Mouse (Mus musculus) neural tube, embryonic 13.5 days (tissue): ENCODE data around the gene Ezh1. TPM values are rescaled to one million over a fixed set of nuclear protein-coding genes. Genes with fewer than 3 reads are reported as not detected.
A peak's percentile ranks its signal among the peaks of the same experiment; 100 is the strongest.

Source experiments
- ATAC-seq: fragments of 200-750 bp; cut with Nextera tagmentation; 2 replicates; pipeline ENCODE4 v1.8.0; 2017; ENCODE audit warnings: low read depth, mild to moderate bottlenecking, moderate TSS enrichment, moderate library complexity
- H3K27ac ChIP-seq: fragments of 300-500 bp; sonication (generic); replicated peaks from 2 replicates; pipeline ENCODE4 v1.5.1; 2015; ENCODE audit warnings: moderate library complexity, mild to moderate bottlenecking, inconsistent platforms
- H3K27me3 ChIP-seq: fragments of 300-500 bp; sonication (generic); 2 replicates; pipeline ENCODE4 v1.6.1; 2015; ENCODE audit warnings: mild to moderate bottlenecking, inconsistent platforms
- H3K36me3 ChIP-seq: fragments of 300-500 bp; sonication (generic); 2 replicates; pipeline ENCODE4 v1.6.1; 2015; ENCODE audit warnings: mild to moderate bottlenecking, inconsistent platforms
- H3K4me1 ChIP-seq: fragments of 300-500 bp; sonication (generic); replicated peaks from 2 replicates; pipeline ENCODE4 v1.6.1; 2015; ENCODE audit warnings: inconsistent platforms
- H3K4me2 ChIP-seq: fragments of 300-500 bp; sonication (generic); 2 replicates; pipeline ENCODE4 v1.6.1; 2015; ENCODE audit warnings: inconsistent platforms, mild to moderate bottlenecking, moderate library complexity
- H3K4me3 ChIP-seq: fragments of 300-500 bp; sonication (generic); 2 replicates; pipeline ENCODE4 v1.5.1; 2015; ENCODE audit warnings: mild to moderate bottlenecking, inconsistent platforms
- H3K9ac ChIP-seq: fragments of 300-500 bp; sonication (generic); 2 replicates; pipeline ENCODE4 v1.6.1; 2015; ENCODE audit warnings: moderate library complexity, mild to moderate bottlenecking, inconsistent platforms
- H3K9me3 ChIP-seq: fragments of 300-500 bp; sonication (generic); 2 replicates; pipeline ENCODE4 v1.6.1; 2016; ENCODE audit warnings: inconsistent platforms
- WGBS: fragments of 180-500 bp; shearing (Covaris S2); methylation state at CpG from one replicate; pipeline ENCODE4 v1.1.7; 2015; 5-methylcytosine and 5-hydroxymethylcytosine counted together
- polyA plus RNA-seq: library from polyadenylated mRNA; unstranded; fragments of >200 nt; fragmentation: Nextera tagmentation; extraction: Ambion mirVana; gene quantifications from 2 replicates; pipeline ENCODE4 v1.2.1, GENCODE M21; 2015

Gene Ezh1
- polyA plus RNA-seq, 1 experiment from 2014 or later: 15.4 TPM

GRCm38 (mm10) chr11:101175636-101176116, 50.6 kb downstream of the Ezh1 start:
- Histone ChIP-seq H3K9ac (peak overlapping the region; percentile 76), H3K4me3 (peak overlapping the region; percentile 39), H3K4me2 (peak overlapping the region; percentile 66), H3K4me1 (peaks cover 71% of the 10 kb centered on the region), H3K27ac (peak overlapping the region; percentile 75; the same call in 1 of the 2 replicates), H3K9me3 (no peaks in the 10 kb centered on the region), H3K27me3 (peaks cover 57% of the 10 kb centered on the region), H3K36me3 (no peaks in the 10 kb centered on the region)
- WGBS: 8% methylated on average over 11 of the region's 11 CpGs
- ATAC-seq: no peak

- peak within 1 kb of the TSS; percentile 75 for H3K27ac ChIP-seq
- peak within 1 kb of the TSS; percentile 66 for H3K4me2 ChIP-seq
- H3K27me3 ChIP-seq: peaks cover 58% of the 10 kb centered on the region
- peak within 1 kb of the TSS; percentile 39 for H3K4me3 ChIP-seq
- no peaks in the 10 kb centered on the region for H3K9me3 ChIP-seq
- peaks cover 77% of the 10 kb centered on the region for H3K4me1 ChIP-seq
- peak within 1 kb of the TSS; percentile 76 for H3K9ac ChIP-seq
- WGBS: 21% methylated on average over 14 of the region's 14 CpGs
- H3K36me3 ChIP-seq: no peaks in the 10 kb centered on the region
- ATAC-seq: no peak
Observed at GRCm38 (mm10) chr11:101174851-101175628, 51.2 kb downstream of the Ezh1 start, which contains the start of gene Ccr10. Gene Ccr10 (minus strand): TSS chr11:101175443.

- H3K4me3 ChIP-seq: peak overlapping the region; percentile 39
- H3K4me2 ChIP-seq: peak overlapping the region; percentile 66
- H3K36me3 ChIP-seq: no peaks in the 10 kb centered on the region
- H3K27me3 ChIP-seq: peaks cover 60% of the 10 kb centered on the region
- ATAC-seq: no peak
- 20% methylated on average over 9 of the region's 9 CpGs for WGBS
- peak overlapping the region; percentile 75 for H3K27ac ChIP-seq
- peak overlapping the region; percentile 67 for H3K9ac ChIP-seq
- peaks cover 84% of the 10 kb centered on the region for H3K4me1 ChIP-seq
- H3K9me3 ChIP-seq: no peaks in the 10 kb centered on the region
Observed at GRCm38 (mm10) chr11:101174389-101174745, 51.9 kb downstream of the Ezh1 start.

GRCm38 (mm10) chr11:101173631-101174388, 52.5 kb downstream of the Ezh1 start:
- Histone ChIP-seq H3K27me3 (peaks cover 60% of the 10 kb centered on the region), H3K4me3 (peak overlapping the region; percentile 39), H3K36me3 (no peaks in the 10 kb centered on the region), H3K27ac (peak overlapping the region; percentile 75), H3K4me1 (peaks cover 89% of the 10 kb centered on the region), H3K4me2 (peak overlapping the region; percentile 66), H3K9me3 (no peaks in the 10 kb centered on the region), H3K9ac (peak overlapping the region; percentile 67)
- ATAC-seq: peak; percentile 40
- under 1% methylated on average over 61 of the region's 61 CpGs for WGBS

- Histone ChIP-seq H3K4me2 (peak overlapping the region; percentile 66), H3K9me3 (no peaks in the 10 kb centered on the region), H3K4me3 (no peak overlapping the region), H3K9ac (0 out of 2 replicates have a peak overlapping the region, but pooled peaks have one; percentile 67), H3K27ac (no peak overlapping the region), H3K4me1 (peaks cover 92% of the 10 kb centered on the region), H3K27me3 (peaks cover 60% of the 10 kb centered on the region), H3K36me3 (no peaks in the 10 kb centered on the region)
- no peak for ATAC-seq
- WGBS: 5% methylated on average over 11 of the region's 11 CpGs
Observed at GRCm38 (mm10) chr11:101173112-101173511, 53.2 kb downstream of the Ezh1 start.

- H3K36me3 ChIP-seq: peaks cover 6% of the 10 kb centered on the region
- peak overlapping the region; percentile 53 for H3K4me3 ChIP-seq
- H3K9me3 ChIP-seq: no peaks in the 10 kb centered on the region
- H3K27ac ChIP-seq: peak overlapping the region; percentile 90
- ATAC-seq: no peak
- 15% methylated on average over 5 of the region's 5 CpGs for WGBS
- H3K9ac ChIP-seq: peak overlapping the region; percentile 73
- peaks cover 92% of the 10 kb centered on the region for H3K4me1 ChIP-seq
- H3K27me3 ChIP-seq: peaks cover 60% of the 10 kb centered on the region
- peak overlapping the region; percentile 87 for H3K4me2 ChIP-seq
Observed at GRCm38 (mm10) chr11:101172434-101172815, 53.8 kb downstream of the Ezh1 start.

- Histone ChIP-seq H3K4me3 (peak overlapping the region; percentile 53), H3K4me2 (peak overlapping the region; percentile 87), H3K27me3 (peaks cover 60% of the 10 kb centered on the region), H3K9me3 (no peaks in the 10 kb centered on the region), H3K4me1 (peaks cover 86% of the 10 kb centered on the region), H3K27ac (peak overlapping the region; percentile 90), H3K9ac (peak overlapping the region; percentile 73), H3K36me3 (peaks cover 11% of the 10 kb centered on the region)
- WGBS: under 1% methylated on average over 31 of the region's 31 CpGs
- ATAC-seq: peak; percentile 73
Observed at GRCm38 (mm10) chr11:101171721-101172433, 54.4 kb downstream of the Ezh1 start.

GRCm38 (mm10) chr11:101170811-101171610, 55.3 kb downstream of the Ezh1 start, which contains the start of gene Plekhh3:
Gene Plekhh3 (minus strand): TSS chr11:101171351.
- peaks cover 20% of the 10 kb centered on the region for H3K36me3 ChIP-seq
- peak; percentile 97 for ATAC-seq
- under 1% methylated on average over 48 of the region's 50 CpGs for WGBS
- H3K4me2 ChIP-seq: peak within 1 kb of the TSS; percentile 87
- peak within 1 kb of the TSS; percentile 90 for H3K27ac ChIP-seq
- H3K9ac ChIP-seq: peak within 1 kb of the TSS; percentile 78
- peak within 1 kb of the TSS; percentile 63 for H3K4me3 ChIP-seq
- H3K4me1 ChIP-seq: peaks cover 78% of the 10 kb centered on the region
- no peaks in the 10 kb centered on the region for H3K9me3 ChIP-seq
- H3K27me3 ChIP-seq: peaks cover 63% of the 10 kb centered on the region

- Histone ChIP-seq H3K36me3 (peaks cover 24% of the 10 kb centered on the region), H3K27ac (peak within 1 kb of the TSS; percentile 79), H3K4me1 (peaks cover 73% of the 10 kb centered on the region), H3K4me3 (peak within 1 kb of the TSS; percentile 63), H3K9me3 (no peaks in the 10 kb centered on the region), H3K27me3 (peaks cover 65% of the 10 kb centered on the region), H3K9ac (peak within 1 kb of the TSS; percentile 78), H3K4me2 (peak within 1 kb of the TSS; percentile 76)
- no peak for ATAC-seq
- WGBS: 2% methylated on average over 35 of the region's 35 CpGs
Observed at GRCm38 (mm10) chr11:101170354-101170810, 55.9 kb downstream of the Ezh1 start, which contains the start of gene Cntnap1. Gene Cntnap1 (plus strand): TSS chr11:101170523.

GRCm38 (mm10) chr11:101169301-101170107, 56.8 kb downstream of the Ezh1 start:
- Histone ChIP-seq H3K4me3 (peak overlapping the region; percentile 63), H3K27ac (no peak overlapping the region), H3K9ac (peak overlapping the region; percentile 78), H3K9me3 (no peaks in the 10 kb centered on the region), H3K36me3 (peaks cover 27% of the 10 kb centered on the region), H3K4me1 (peaks cover 67% of the 10 kb centered on the region), H3K4me2 (peak overlapping the region; percentile 76), H3K27me3 (peaks cover 65% of the 10 kb centered on the region)
- 13% methylated on average over 17 of the region's 17 CpGs for WGBS
- no peak for ATAC-seq
